Mouse (Mus musculus) R1 (cell line): ENCODE data around the gene Olfr110.
"Not testable (repeated sequence)": the region's sequence is repeated elsewhere in the genome, so short reads cannot be mapped to it uniquely, and the experiment has no call there.

Experiments used
- DNase-seq: peaks from one replicate; pipeline ENCODE4 v3.0.0-alpha.2; 2018; ENCODE audit warnings: low read depth, low spot score

Gene Olfr110

DNA sequence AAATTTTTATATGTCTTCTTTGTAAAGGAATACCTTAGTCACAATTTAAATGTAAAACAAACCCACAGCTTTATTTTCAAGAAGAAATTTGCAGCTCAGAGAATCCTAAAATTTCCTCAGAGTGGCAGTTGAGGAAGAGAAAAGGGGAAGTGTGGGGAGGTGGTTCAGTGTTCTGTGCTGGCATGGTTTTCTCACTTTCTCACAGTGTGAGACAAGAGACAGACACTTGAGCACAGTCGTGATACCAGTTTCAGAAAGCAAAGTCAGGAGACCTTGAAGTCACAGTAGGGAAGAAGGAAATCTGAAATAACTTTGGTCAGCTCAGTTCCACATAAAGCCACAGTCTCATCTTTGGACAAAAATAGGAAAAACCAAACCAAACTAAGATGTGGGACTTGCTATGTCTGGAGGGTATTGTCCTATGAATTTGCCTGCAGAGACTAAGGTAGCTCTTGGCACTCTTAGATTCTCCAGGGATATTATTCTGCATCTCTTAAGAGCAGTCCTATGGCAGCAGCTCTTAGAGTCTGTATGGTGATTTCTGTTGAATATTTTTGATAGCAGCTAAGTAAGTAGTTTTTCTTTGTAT is at the start of gene Olfr110:
TSS of gene Olfr110 (plus strand) at position 539 of the 589 bp plus-strand sequence.
- DNase-seq, result no peak

DNA sequence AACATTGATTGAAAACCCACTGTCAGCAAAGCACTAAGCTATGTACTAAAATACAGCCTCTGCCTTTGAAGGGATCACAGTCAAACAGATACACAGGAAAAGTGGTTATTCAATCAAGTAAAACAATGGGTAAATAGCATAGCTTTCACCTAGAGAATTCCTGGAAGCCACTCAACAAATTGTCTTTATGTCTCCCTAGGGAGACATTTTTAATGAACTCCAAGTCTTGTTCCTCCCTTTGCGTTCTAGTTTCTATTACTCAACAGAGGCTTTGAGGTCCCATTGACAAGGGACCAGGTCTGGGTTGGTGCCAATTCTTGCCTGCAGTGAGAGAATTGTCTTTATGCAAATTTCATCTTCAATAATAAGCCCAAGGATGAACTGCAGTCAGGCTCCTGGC is 47.1 kb upstream of the Olfr110 start, which contains the start of gene Olfr108:
TSS of gene Olfr108 (plus strand) at position 301 of the 400 bp plus-strand sequence.
- no peak for DNase-seq

- DNase-seq, result no peak
These were observed 33.7 kb upstream of the Olfr110 start, which contains the start of gene Olfr109 for GRCm38 (mm10) chr17:37458616-37459015. Gene Olfr109 (plus strand): TSS chr17:37458916.

DNA sequence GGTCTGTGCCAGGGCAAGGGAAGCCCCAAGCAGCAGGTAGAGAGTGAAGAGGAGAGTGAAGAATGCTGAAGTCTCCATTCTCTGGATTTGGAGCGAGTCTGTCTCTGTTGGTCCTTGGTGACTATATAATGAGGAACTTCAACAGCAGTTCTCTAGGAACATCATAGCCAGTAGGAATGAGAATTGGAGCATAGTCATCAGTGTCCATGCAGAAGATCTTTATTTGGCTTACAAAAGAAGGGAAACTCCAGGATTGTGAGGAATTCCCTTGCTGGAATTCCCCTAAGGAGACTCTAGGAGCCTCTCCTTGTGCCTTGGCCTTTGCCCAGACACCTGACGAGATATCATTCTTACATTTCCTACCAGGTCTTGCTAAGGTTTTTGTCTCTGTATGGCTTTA is 8.8 kb upstream of the Olfr110 start, which contains the start of gene H2-M2:
TSS of gene H2-M2 (minus strand) at position 101 of the 400 bp plus-strand sequence.
- DNase-seq, result no peak

DNA sequence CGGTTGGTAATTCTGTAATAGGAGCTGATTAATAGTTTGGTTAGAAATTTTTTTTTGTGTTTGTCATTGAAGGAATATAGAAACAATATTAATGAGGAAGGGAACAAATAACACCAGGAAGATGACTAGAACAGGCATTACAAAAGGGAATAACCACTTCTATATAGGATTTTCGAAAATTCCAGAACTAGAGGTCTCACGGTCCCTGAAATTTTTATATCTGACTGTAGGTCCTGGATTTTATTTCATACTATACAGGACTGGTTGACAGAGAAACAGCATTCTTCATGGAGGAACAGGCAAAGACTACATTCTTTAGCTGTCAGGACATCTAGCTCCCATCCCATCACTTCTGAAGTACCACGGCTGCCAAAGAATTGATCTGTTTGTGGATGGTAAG is 15.5 kb downstream of the Olfr110 start, which contains the start of gene Olfr111:
TSS of gene Olfr111 (plus strand) at position 301 of the 400 bp plus-strand sequence.
- DNase-seq, result no peak

DNA sequence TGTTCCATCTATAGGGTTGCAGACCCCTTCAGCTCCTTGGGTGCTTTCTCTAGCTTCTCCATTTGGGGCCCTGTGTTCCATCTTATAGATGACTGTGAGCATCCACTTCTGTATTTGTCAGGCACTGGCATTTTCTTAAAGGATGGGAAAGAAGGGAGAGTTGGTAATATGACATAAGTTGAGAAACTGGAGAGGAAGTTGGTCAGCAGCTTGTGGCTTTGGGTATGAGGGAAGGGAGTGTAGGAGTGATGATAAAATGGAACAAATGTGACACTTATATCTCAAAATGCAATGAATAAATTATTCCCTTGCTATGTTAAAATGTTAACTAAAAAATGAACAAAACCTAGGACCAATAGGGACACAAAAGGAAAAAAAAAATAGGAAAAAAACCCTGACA is 32.3 kb downstream of the Olfr110 start:
- not testable (repeated sequence) for DNase-seq

- DNase-seq, result not testable (repeated sequence)
These were observed 33.2 kb downstream of the Olfr110 start for GRCm38 (mm10) chr17:37525427-37525826.

- peak; percentile 95 for DNase-seq
These were observed 42.9 kb downstream of the Olfr110 start for GRCm38 (mm10) chr17:37535173-37535572.

- DNase-seq, result peak; percentile 27
These were observed 46.1 kb downstream of the Olfr110 start for GRCm38 (mm10) chr17:37538416-37538815.

DNA sequence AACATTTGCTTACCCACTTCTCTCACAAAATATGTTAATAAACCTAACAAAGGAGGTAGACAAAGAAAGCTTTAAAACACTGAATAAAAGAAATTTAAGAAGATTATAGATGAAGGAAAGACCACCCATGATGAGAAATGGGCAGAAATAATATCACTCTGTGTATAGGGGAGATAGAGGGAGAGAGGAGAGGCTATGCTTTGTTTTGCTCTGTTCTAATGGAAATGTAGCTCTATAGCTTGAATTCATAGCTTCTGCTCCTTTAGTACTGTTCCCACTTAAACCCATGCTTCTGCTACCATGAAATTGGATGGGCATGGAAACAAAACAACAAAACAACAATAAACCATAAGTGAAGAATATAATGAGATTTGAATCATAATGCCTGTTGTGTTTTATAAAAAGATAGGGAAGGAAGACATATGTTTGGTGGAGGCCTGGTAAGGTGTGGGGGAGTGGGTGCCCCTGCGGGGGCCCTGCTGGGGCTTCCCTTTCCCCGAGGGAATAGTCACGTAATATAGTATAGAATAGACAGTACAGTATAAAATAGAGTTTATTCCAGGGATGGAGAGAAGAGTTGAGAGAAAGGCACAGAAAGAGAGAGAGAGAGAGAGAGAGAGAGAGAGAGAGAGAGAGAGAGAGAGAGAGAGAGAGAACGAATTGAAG is 49.3 kb downstream of the Olfr110 start:
- no peak for DNase-seq

DNA sequence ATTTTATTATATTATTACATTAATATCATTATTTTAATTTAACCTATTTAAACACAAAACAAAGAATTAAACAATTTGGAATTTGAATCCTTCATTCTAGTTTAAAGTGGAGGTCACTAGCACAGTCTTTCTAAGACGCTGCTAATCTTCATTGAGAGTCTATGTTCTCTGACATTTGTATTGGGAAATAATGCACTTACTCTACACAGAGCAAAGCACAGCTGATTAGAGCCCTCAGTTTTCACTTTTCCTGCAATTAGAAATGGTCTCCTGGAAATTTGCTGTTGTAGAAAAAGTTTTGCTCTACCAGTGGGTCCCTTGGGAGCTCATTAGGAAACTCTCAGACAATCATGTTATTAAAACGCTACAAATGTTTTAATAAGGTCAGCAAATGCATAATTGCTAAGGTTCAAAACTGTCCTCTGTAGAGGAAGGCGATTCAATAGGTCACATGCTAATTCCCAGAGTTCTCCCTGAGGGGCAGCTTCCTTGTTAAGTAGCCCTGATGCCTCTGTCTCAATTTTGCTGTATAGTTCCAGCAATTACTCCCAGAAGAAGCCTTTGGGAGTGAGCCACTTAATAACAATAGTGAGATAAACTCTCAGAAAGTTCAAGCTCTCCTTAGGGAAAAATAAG is 51.6 kb downstream of the Olfr110 start:
- DNase-seq, result no peak
